Mouse (Mus musculus) E14TG2a.4 (cell line): ENCODE measurements around the gene Slain2.
"Not testable (repeated sequence)": the region's sequence is repeated elsewhere in the genome, so short reads cannot be mapped to it uniquely, and the experiment has no call there.

Source experiments
- H3K27me3 ChIP-seq: 2 replicates; pipeline ENCODE4 v1.6.1; 2014; ENCODE audit warnings: low read length, control low read depth; ENCODE audit not compliant: insufficient read depth
- H3K36me3 ChIP-seq: 2 replicates; pipeline ENCODE4 v1.6.1; 2014; ENCODE audit warnings: low read length, control low read depth; ENCODE audit not compliant: insufficient read depth
- H3K4me1 ChIP-seq: replicated peaks from 2 replicates; pipeline ENCODE4 v1.6.1; 2014; ENCODE audit warnings: low read depth, low read length, control low read depth
- H3K4me3 ChIP-seq: replicated peaks from 2 replicates; pipeline ENCODE4 v1.5.1; 2014; ENCODE audit warnings: mild to moderate bottlenecking, low read length
- H3K9me3 ChIP-seq: 2 replicates; pipeline ENCODE4 v1.6.1; 2014; ENCODE audit warnings: low read length, control low read depth
- CTCF ChIP-seq: conservative IDR thresholded peaks from 2 replicates; pipeline ENCODE4 v1.5.1; 2014; ENCODE audit warnings: low read length
- NANOG ChIP-seq: IDR thresholded peaks from 2 replicates; pipeline ENCODE4 v1.6.1; 2014; ENCODE audit warnings: borderline replicate concordance, low read length, mixed read lengths
- POU5F1 ChIP-seq: IDR thresholded peaks from 2 replicates; pipeline ENCODE4 v1.6.1; 2014; ENCODE audit warnings: low read length, borderline replicate concordance

Gene Slain2

GRCm38 (mm10) chr5:73006784-73007581 lies 92.9 kb downstream of the Slain2 start, which contains the start of gene Slc10a4:
TSS of gene Slc10a4 (plus strand) at chr5:73006883.
- Histone ChIP-seq H3K36me3 (no peaks in the 10 kb centered on the region), H3K27me3 (peaks cover 57% of the 10 kb centered on the region), H3K4me1 (peaks cover 9% of the 10 kb centered on the region), H3K9me3 (no peaks in the 10 kb centered on the region), H3K4me3 (peak within 1 kb of the TSS; percentile 76)
- TF ChIP-seq CTCF (no peak), NANOG (no peak), POU5F1 (no peak)

GRCm38 (mm10) chr5:73007582-73007959 lies 93.5 kb downstream of the Slain2 start:
- Histone ChIP-seq H3K27me3 (peaks cover 62% of the 10 kb centered on the region), H3K4me3 (peak overlapping the region; percentile 76), H3K9me3 (no peaks in the 10 kb centered on the region), H3K4me1 (peaks cover 9% of the 10 kb centered on the region), H3K36me3 (no peaks in the 10 kb centered on the region)
- no peak for TF ChIP-seq NANOG
- no peak for TF ChIP-seq POU5F1
- TF ChIP-seq CTCF, result no peak

GRCm38 (mm10) chr5:73008230-73008629 lies 94.1 kb downstream of the Slain2 start:
- H3K27me3 ChIP-seq, result peaks cover 69% of the 10 kb centered on the region
- not testable (repeated sequence) for H3K4me3 ChIP-seq, H3K36me3 ChIP-seq, H3K9me3 ChIP-seq, H3K4me1 ChIP-seq
- TF ChIP-seq CTCF, result peak; percentile 47

- not testable (repeated sequence) for H3K4me1 ChIP-seq, H3K4me3 ChIP-seq, H3K36me3 ChIP-seq, H3K9me3 ChIP-seq
- peaks cover 67% of the 10 kb centered on the region for H3K27me3 ChIP-seq
These were observed 97.7 kb downstream of the Slain2 start for GRCm38 (mm10) chr5:73011806-73012205.

- H3K27me3 ChIP-seq, result peaks cover 59% of the 10 kb centered on the region
- H3K4me1 ChIP-seq, H3K36me3 ChIP-seq, H3K9me3 ChIP-seq: not testable (repeated sequence)
- peak overlapping the region; percentile 73 for H3K4me3 ChIP-seq
These were observed 98.9 kb downstream of the Slain2 start for GRCm38 (mm10) chr5:73012884-73013610.

GRCm38 (mm10) chr5:73013611-73014287 lies 99.6 kb downstream of the Slain2 start:
- Histone ChIP-seq H3K27me3 (peaks cover 52% of the 10 kb centered on the region), H3K4me3 (peak overlapping the region; percentile 73)
- H3K9me3 ChIP-seq, H3K4me1 ChIP-seq, H3K36me3 ChIP-seq: not testable (repeated sequence)

GRCm38 (mm10) chr5:73014745-73015144 lies 100.6 kb downstream of the Slain2 start:
- Histone ChIP-seq H3K36me3 (no peaks in the 10 kb centered on the region), H3K9me3 (no peaks in the 10 kb centered on the region), H3K4me3 (no peak overlapping the region), H3K4me1 (no peaks in the 10 kb centered on the region; the same call in 1 of the 2 replicates), H3K27me3 (peaks cover 51% of the 10 kb centered on the region)
- TF ChIP-seq NANOG (no peak), CTCF (no peak), POU5F1 (no peak)

- TF ChIP-seq NANOG (no peak), CTCF (no peak), POU5F1 (no peak)
- Histone ChIP-seq H3K4me3 (no peak overlapping the region), H3K36me3 (peaks cover 60% of the 10 kb centered on the region), H3K9me3 (no peaks in the 10 kb centered on the region), H3K27me3 (no peaks in the 10 kb centered on the region), H3K4me1 (no peaks in the 10 kb centered on the region)
These were observed 109.7 kb downstream of the Slain2 start for GRCm38 (mm10) chr5:73023801-73024200.
